Mouse (Mus musculus) small intestine, adult 10 weeks (tissue): ENCODE data around the gene Rangap1. TPM values are rescaled to one million over a fixed set of nuclear protein-coding genes. Genes with fewer than 3 reads are reported as not detected.

Experiments used
- polyA plus RNA-seq: library from polyadenylated mRNA; stranded (reverse); fragments of 350-450 nt; fragmentation: Illumina TruSeq; extraction: RNeasy Lipid Tissue Mini Kit (QIAGEN cat#74804); gene quantifications from one replicate; pipeline ENCODE4 v1.2.3, GENCODE M21; 2014; ENCODE audit warnings: low replicate concordance

Gene Rangap1
- 2.4 TPM for polyA plus RNA-seq

GRCm38 (mm10) chr15:81744992-81745600, at the start of gene Rangap1, which contains the start of gene Zc3h7b:
Gene Rangap1 (minus strand): TSS chr15:81745530.
Gene Zc3h7b (plus strand): TSS chr15:81745057.

GRCm38 (mm10) chr15:81697175-81697574, 48.2 kb downstream of the Rangap1 start, which contains the start of gene Chadl:
Gene Chadl (minus strand): TSS chr15:81697287.

GRCm38 (mm10) chr15:81663697-81664561, 81.4 kb downstream of the Rangap1 start, which contains the start of gene L3mbtl2:
Gene L3mbtl2 (plus strand): TSS chr15:81663889.

Other genes with a start within 250 kb of the Rangap1 start
- 52.1 TPM for gene Ep300, start 160.2 kb downstream of the Rangap1 start, polyA plus RNA-seq
- 0.56 TPM for gene L3mbtl2, start 81.6 kb downstream of the Rangap1 start, polyA plus RNA-seq
- gene Chadl, start 48.2 kb downstream of the Rangap1 start, polyA plus RNA-seq, result not detected
- 2.3 TPM for gene Zc3h7b, start 473 bp downstream of the Rangap1 start, polyA plus RNA-seq
- 16.0 TPM for gene Tef, start 56.9 kb upstream of the Rangap1 start, polyA plus RNA-seq
- gene Tob2, start 113.3 kb upstream of the Rangap1 start, polyA plus RNA-seq, result 9.2 TPM
- 15.1 TPM for gene Phf5a, start 126.4 kb upstream of the Rangap1 start, polyA plus RNA-seq
- 68.7 TPM for gene Aco2, start 126.8 kb upstream of the Rangap1 start, polyA plus RNA-seq
- 0.19 TPM for gene Polr3h, start 180.7 kb upstream of the Rangap1 start, polyA plus RNA-seq
- not detected for gene Csdc2, start 191.2 kb upstream of the Rangap1 start, polyA plus RNA-seq
- 1.2 TPM for gene Pmm1, start 215.4 kb upstream of the Rangap1 start, polyA plus RNA-seq
- not detected for gene 1700029P11Rik, start 235.0 kb upstream of the Rangap1 start, polyA plus RNA-seq
- gene Xrcc6, start 242.3 kb upstream of the Rangap1 start, polyA plus RNA-seq, result 84.1 TPM